Mouse (Mus musculus) liver, embryonic 14 days (tissue): ENCODE data around the gene Gm4884. TPM values are rescaled to one million over a fixed set of nuclear protein-coding genes. Genes with fewer than 3 reads are reported as not detected.

ENCODE experiments used
- polyA plus RNA-seq: library from polyadenylated mRNA; depleted of rRNA; stranded (reverse); fragments of >200 nt; gene quantifications from 2 replicates; pipeline ENCODE4 v1.2.3, GENCODE M21; 2012; rRNA removed

Gm4884 gene
- polyA plus RNA-seq = not detected in 2 replicates

GRCm38 (mm10) chr7:41032419-41032818, at the start of gene Gm4884:
Gene Gm4884, plus strand, starts transcription at chr7:41032719.

GRCm38 (mm10) chr7:40987243-40987642, 45.3 kb upstream of the Gm4884 start, which contains the start of gene 4930433I11Rik:
Gene 4930433I11Rik, plus strand, starts transcription at chr7:40987543.

Other genes starting within 250 kb of the Gm4884 start
- gene Vstm2b, start 134.4 kb upstream of the Gm4884 start, polyA plus RNA-seq = 0.08 and 0.09 TPM in 2 replicates
- not detected in 2 replicates for gene 4930433I11Rik, start 45.2 kb upstream of the Gm4884 start, polyA plus RNA-seq
- not detected in 2 replicates for gene Gm5592, start 121.1 kb downstream of the Gm4884 start, polyA plus RNA-seq